Mouse (Mus musculus): ENCODE measurements at regions not wholly inside any gene's neighbourhood (a gene's known extent, or its start where the extent isn't known, plus 50 kb on each side); places are given as distances from the start of the nearest gene placed in this dataset.

DNA sequence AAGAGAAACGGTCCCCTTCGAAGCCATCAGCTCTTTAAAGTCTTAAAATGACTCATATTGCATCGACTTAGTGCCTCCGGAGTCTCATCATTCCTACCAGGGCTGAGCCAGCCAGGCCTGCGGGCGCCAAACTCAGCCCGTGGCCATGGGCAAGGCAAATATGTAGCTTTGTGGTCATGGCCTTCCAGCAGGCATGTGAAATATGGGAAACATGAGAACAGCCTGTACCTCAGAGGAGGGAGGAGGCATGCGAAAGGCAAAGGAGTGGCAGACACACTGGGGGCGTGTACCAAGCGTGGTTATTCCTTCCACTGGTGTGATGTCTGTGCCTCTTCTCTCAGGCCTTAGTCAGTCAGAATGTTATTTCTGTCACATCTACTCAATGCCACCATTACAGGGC, 706.3 kb upstream of the Car8 start:
- Histone ChIP-seq H3K4me2 (ENCODE audit: low read depth, low read length, severe bottlenecking) (no peak overlapping the region), H3K4me3 (ENCODE audit: low read depth, low read length) (no peak overlapping the region), H3K9me3 (ENCODE audit: control insufficient read depth, low read length) (no peaks in the 10 kb centered on the region), H3K27ac (ENCODE audit: low read depth, low read length) (no peak overlapping the region), H3K9ac (ENCODE audit: low read length) (no peak overlapping the region), H3K4me1 (replicated peaks; ENCODE audit: control insufficient read depth, insufficient read depth, low read length) (0 out of 2 replicates have a peak, but pooled peaks cover 2% of the 10 kb centered on the region), H3K27me3 (ENCODE audit: control insufficient read depth, insufficient read depth, low read length) (no peaks in the 10 kb centered on the region), H3K36me3 (ENCODE audit: control insufficient read depth, insufficient read depth, low read length) (no peaks in the 10 kb centered on the region)
- WGBS, result 94% methylated on average over 10 of the region's 10 CpGs
- ATAC-seq (replicated peaks; ENCODE audit: low FRiP score) (no peak), DNase-seq (ENCODE audit: low spot score) (no peak)

DNA sequence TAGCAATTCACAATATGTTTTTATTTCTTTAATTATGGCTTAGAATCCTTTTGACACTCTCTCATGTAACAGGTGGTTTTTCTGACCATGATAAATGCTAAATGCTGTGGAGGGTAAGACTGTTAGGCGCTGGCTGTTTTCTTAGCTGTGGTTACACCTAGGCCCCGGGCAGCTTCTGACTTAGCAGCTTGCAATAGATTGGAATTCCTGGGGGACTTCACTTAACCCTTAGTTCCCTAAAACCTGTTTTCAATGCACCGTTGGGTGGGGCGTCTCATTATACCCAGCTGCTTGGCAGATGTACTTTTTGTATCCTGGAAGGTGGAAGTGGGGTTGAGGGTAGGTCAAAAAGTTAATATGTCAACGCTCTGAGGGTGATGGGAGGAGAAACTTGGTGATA, 704.2 kb upstream of the Car8 start:
- 62% methylated on average over 5 of the region's 5 CpGs for WGBS

DNA sequence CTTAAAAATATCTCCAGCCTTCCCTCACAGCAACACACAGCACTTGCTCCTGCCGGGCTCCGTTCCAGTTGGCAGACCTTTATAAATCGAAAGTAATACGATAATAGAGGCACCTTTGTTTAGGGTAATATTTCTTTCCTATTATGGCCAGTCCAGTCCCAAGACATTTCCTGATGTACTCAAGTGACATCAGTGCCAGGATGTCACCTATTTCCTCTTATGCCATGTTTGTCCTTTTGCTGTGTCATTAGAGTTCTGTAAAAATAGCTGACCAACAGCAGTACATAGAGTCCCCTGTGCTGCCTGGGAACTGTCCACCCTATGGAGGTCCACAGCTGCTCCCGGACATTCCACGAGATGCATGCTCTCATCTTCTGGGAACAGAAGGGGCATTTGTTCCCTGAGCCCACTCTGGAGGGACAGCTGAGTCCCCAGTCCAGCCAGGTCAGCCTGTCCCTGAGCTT, 700.1 kb upstream of the Car8 start:
- DNase-seq (ENCODE audit: low spot score) (peak; percentile 36), ATAC-seq (replicated peaks; ENCODE audit: low FRiP score) (no peak)

More for the DNA sequence above, 704.2 kb upstream of the Car8 start:
- 0 out of 2 replicates have a peak, but pooled peaks cover 2% of the 10 kb centered on the region for H3K4me1 ChIP-seq (replicated peaks; ENCODE audit: control insufficient read depth, insufficient read depth, low read length)
- DNase-seq (ENCODE audit: low spot score) (no peak), ATAC-seq (replicated peaks; ENCODE audit: low FRiP score) (no peak)
- H3K4me3 ChIP-seq (ENCODE audit: low read depth, low read length), result no peak overlapping the region
- H3K9ac ChIP-seq (ENCODE audit: low read length), result no peak overlapping the region
- H3K36me3 ChIP-seq (ENCODE audit: control insufficient read depth, insufficient read depth, low read length), result no peaks in the 10 kb centered on the region
- H3K9me3 ChIP-seq (ENCODE audit: control insufficient read depth, low read length), result no peaks in the 10 kb centered on the region
- no peak overlapping the region for H3K4me2 ChIP-seq (ENCODE audit: low read depth, low read length, severe bottlenecking)
- H3K27me3 ChIP-seq (ENCODE audit: control insufficient read depth, insufficient read depth, low read length), result no peaks in the 10 kb centered on the region
- H3K27ac ChIP-seq (ENCODE audit: low read depth, low read length), result no peak overlapping the region

DNA sequence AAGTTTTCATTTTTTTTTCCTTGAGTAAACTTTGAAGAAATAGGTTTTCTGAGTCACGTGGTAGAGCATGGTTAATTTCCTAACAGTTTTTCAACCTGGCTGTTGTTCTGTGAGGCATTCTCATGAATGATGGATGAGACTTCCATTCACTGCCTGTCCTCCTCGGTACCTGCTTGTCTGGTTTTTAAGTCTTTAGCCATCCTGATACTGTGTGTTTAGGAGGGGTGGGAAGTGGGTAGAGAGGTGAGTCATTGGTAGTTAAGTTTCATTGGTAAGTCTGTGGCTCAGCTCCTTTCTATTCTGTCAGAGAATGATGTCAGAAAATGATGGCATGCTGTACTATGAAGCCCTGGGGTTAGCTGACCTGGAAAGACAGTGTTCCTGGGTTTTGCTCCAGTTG, 697.1 kb upstream of the Car8 start:
- Histone ChIP-seq H3K4me2 (ENCODE audit: low read depth, low read length, severe bottlenecking) (no peak overlapping the region), H3K9me3 (ENCODE audit: control insufficient read depth, low read length) (no peaks in the 10 kb centered on the region), H3K27me3 (ENCODE audit: control insufficient read depth, insufficient read depth, low read length) (no peaks in the 10 kb centered on the region), H3K36me3 (ENCODE audit: control insufficient read depth, insufficient read depth, low read length) (no peaks in the 10 kb centered on the region), H3K4me3 (ENCODE audit: low read depth, low read length) (no peak overlapping the region), H3K4me1 (replicated peaks; ENCODE audit: control insufficient read depth, insufficient read depth, low read length) (no peaks in the 10 kb centered on the region), H3K27ac (ENCODE audit: low read depth, low read length) (no peak overlapping the region), H3K9ac (ENCODE audit: low read length) (no peak overlapping the region)
- no peak for DNase-seq (ENCODE audit: low spot score)
- no peak for ATAC-seq (replicated peaks; ENCODE audit: low FRiP score)
- 84% methylated on average over 2 of the region's 2 CpGs for WGBS

More for the DNA sequence above, 700.1 kb upstream of the Car8 start:
- Histone ChIP-seq H3K27me3 (ENCODE audit: control insufficient read depth, insufficient read depth, low read length) (no peaks in the 10 kb centered on the region), H3K9me3 (ENCODE audit: control insufficient read depth, low read length) (no peaks in the 10 kb centered on the region), H3K4me2 (ENCODE audit: low read depth, low read length, severe bottlenecking) (no peak overlapping the region), H3K36me3 (ENCODE audit: control insufficient read depth, insufficient read depth, low read length) (no peaks in the 10 kb centered on the region), H3K9ac (ENCODE audit: low read length) (no peak overlapping the region), H3K4me3 (ENCODE audit: low read depth, low read length) (no peak overlapping the region), H3K4me1 (replicated peaks; ENCODE audit: control insufficient read depth, insufficient read depth, low read length) (0 out of 2 replicates have a peak, but pooled peaks cover 2% of the 10 kb centered on the region), H3K27ac (ENCODE audit: low read depth, low read length) (no peak overlapping the region)
- WGBS, result 82% methylated on average over 6 of the region's 6 CpGs

DNA sequence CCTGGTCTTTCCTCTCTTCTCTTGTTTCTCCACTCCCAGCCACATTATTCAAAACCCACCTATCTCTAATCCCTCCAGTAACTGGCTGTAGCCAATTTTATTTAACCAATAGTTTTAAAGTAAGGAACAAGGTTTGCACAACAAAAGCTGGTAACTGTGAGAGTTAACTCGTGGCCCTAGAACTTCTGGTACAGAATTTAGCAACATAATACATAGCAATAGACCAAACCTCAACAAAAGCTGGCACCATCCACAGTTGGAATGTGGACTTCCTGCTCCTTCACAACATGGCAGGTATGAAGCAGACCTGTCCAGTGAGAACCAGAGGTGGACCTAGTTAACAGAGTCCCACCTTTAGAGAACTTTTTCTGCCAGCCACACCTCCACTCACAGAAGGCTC, 695.7 kb upstream of the Car8 start:
- Histone ChIP-seq H3K36me3 (ENCODE audit: control insufficient read depth, insufficient read depth, low read length) (no peaks in the 10 kb centered on the region), H3K4me3 (ENCODE audit: low read depth, low read length) (no peak overlapping the region), H3K27ac (ENCODE audit: low read depth, low read length) (no peak overlapping the region), H3K4me2 (ENCODE audit: low read depth, low read length, severe bottlenecking) (no peak overlapping the region), H3K4me1 (replicated peaks; ENCODE audit: control insufficient read depth, insufficient read depth, low read length) (no peaks in the 10 kb centered on the region), H3K27me3 (ENCODE audit: control insufficient read depth, insufficient read depth, low read length) (no peaks in the 10 kb centered on the region), H3K9ac (ENCODE audit: low read length) (no peak overlapping the region), H3K9me3 (ENCODE audit: control insufficient read depth, low read length) (no peaks in the 10 kb centered on the region)
- 64% methylated on average over 1 of the region's 1 CpGs for WGBS
- ATAC-seq (replicated peaks; ENCODE audit: low FRiP score) (no peak), DNase-seq (ENCODE audit: low spot score) (no peak)

DNA sequence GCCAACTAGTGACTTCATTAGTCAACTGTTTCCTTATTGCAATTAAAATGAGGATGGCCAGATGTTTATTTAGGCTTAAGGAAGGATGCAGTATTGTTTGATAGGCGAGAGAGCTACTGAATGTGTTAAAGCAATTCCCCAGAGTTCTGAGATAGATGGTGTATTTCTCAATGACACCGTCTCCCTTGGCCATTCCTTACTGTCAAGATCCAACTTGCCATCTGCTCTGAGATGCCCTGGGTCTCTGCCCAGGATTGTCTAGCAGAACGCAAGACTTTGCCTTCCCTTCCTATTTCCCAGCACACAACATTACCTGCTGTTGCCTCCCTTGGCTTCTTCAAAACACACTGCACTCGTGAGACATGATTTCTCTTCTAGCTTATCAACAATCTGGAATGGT, 690.5 kb upstream of the Car8 start:
- H3K27ac ChIP-seq (ENCODE audit: low read depth, low read length), result no peak overlapping the region
- ATAC-seq (replicated peaks; ENCODE audit: low FRiP score) (no peak), DNase-seq (ENCODE audit: low spot score) (no peak)
- WGBS, result 84% methylated on average over 4 of the region's 4 CpGs
- H3K4me2 ChIP-seq (ENCODE audit: low read depth, low read length, severe bottlenecking), result no peak overlapping the region
- no peak overlapping the region for H3K4me3 ChIP-seq (ENCODE audit: low read depth, low read length)
- no peaks in the 10 kb centered on the region for H3K27me3 ChIP-seq (ENCODE audit: control insufficient read depth, insufficient read depth, low read length)
- peaks cover 2% of the 10 kb centered on the region; the same call in 1 of the 2 replicates for H3K4me1 ChIP-seq (replicated peaks; ENCODE audit: control insufficient read depth, insufficient read depth, low read length)
- H3K9ac ChIP-seq (ENCODE audit: low read length), result no peak overlapping the region
- no peaks in the 10 kb centered on the region for H3K9me3 ChIP-seq (ENCODE audit: control insufficient read depth, low read length)
- H3K36me3 ChIP-seq (ENCODE audit: control insufficient read depth, insufficient read depth, low read length), result no peaks in the 10 kb centered on the region

DNA sequence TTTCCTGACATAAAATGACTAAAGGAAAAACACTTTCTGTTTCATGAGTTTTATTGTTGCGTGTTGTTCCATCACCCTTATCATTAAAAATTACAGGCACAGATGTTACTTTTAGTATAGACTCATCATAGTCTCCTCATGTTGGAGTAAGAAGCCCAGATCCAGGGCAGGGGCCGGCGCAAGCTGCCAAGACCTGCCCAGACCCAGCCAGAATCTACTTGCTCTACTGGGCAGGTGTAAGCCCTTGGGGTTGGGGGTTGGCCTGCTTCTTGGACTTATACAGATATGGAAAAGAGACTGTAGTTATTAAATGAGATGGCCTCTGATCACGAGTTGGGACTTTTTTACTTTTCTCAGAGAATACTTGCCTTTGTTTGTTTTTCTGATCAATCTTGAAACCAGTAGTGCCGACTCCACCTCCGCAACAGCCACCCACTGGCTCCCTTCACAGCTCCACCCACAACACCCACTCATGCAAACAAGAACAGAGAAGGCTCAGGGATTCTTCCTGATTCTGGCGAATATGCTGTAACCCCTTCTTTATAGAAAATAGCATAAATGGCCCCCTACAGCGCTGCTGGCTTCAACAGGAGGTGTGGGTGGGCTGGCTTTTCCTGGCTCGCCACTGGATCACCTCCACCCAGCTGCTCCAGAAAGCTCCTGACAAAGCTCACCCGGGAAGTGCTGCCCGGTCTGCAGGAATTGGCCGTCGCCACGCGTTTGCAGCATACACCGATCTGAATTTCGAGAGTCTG, 689.9 kb upstream of the Car8 start:
- no peak for DNase-seq (ENCODE audit: low spot score)
- no peak overlapping the region for H3K4me2 ChIP-seq (ENCODE audit: low read depth, low read length, severe bottlenecking)
- H3K9ac ChIP-seq (ENCODE audit: low read length), result no peak overlapping the region
- WGBS, result 77% methylated on average over 17 of the region's 17 CpGs
- H3K4me1 ChIP-seq (replicated peaks; ENCODE audit: control insufficient read depth, insufficient read depth, low read length), result peaks cover 2% of the 10 kb centered on the region; the same call in 1 of the 2 replicates
- H3K36me3 ChIP-seq (ENCODE audit: control insufficient read depth, insufficient read depth, low read length), result no peaks in the 10 kb centered on the region
- no peaks in the 10 kb centered on the region for H3K9me3 ChIP-seq (ENCODE audit: control insufficient read depth, low read length)
- no peak overlapping the region for H3K27ac ChIP-seq (ENCODE audit: low read depth, low read length)
- H3K4me3 ChIP-seq (ENCODE audit: low read depth, low read length), result no peak overlapping the region
- no peak for ATAC-seq (replicated peaks; ENCODE audit: low FRiP score)
- no peaks in the 10 kb centered on the region for H3K27me3 ChIP-seq (ENCODE audit: control insufficient read depth, insufficient read depth, low read length)

DNA sequence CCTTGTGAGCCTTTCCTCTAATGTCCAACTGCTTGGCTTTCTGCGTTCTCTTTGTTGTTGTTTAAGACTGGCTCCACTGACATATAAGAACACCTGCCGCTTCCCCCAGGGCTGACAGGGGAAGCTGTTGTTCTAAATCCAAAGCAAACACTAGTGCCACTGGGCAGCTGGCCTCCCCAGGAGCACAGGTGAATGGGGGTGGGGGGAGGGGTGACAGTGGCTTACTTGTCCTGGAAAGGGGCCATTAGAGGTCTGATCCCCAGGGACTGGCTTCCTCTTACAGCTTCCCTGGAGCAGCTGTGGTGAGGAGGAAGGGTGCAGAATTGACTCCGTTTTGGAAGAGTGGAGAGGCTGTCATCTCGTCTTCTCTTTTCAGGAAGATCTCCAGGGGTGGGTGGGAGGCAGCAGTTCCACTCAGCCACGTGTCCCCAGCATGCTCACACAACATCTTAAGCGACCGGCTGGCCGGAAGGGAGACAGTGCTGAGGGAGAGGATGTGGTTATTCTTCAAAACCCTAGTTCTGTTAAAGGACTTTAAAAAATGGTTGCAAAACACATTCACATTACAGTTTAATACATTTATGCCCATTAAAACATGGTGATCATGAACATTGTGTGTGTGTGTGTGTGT, 688.5 kb upstream of the Car8 start:
- Histone ChIP-seq H3K4me3 (ENCODE audit: low read depth, low read length) (no peak overlapping the region), H3K27ac (ENCODE audit: low read depth, low read length) (no peak overlapping the region), H3K4me2 (ENCODE audit: low read depth, low read length, severe bottlenecking) (no peak overlapping the region), H3K27me3 (ENCODE audit: control insufficient read depth, insufficient read depth, low read length) (no peaks in the 10 kb centered on the region), H3K4me1 (replicated peaks; ENCODE audit: control insufficient read depth, insufficient read depth, low read length) (peaks cover 2% of the 10 kb centered on the region; the same call in 1 of the 2 replicates), H3K36me3 (ENCODE audit: control insufficient read depth, insufficient read depth, low read length) (no peaks in the 10 kb centered on the region), H3K9ac (ENCODE audit: low read length) (no peak overlapping the region), H3K9me3 (ENCODE audit: control insufficient read depth, low read length) (no peaks in the 10 kb centered on the region)
- DNase-seq (ENCODE audit: low spot score), result no peak
- no peak for ATAC-seq (replicated peaks; ENCODE audit: low FRiP score)
- 34% methylated on average over 8 of the region's 8 CpGs for WGBS
